Mouse (Mus musculus) lung, postnatal 10 days (tissue): ENCODE data around the gene Csnk2b.

Experiments used
- DNase-seq: peaks from one replicate; pipeline ENCODE4 v3.0.0; 2021

Csnk2b gene

DNA sequence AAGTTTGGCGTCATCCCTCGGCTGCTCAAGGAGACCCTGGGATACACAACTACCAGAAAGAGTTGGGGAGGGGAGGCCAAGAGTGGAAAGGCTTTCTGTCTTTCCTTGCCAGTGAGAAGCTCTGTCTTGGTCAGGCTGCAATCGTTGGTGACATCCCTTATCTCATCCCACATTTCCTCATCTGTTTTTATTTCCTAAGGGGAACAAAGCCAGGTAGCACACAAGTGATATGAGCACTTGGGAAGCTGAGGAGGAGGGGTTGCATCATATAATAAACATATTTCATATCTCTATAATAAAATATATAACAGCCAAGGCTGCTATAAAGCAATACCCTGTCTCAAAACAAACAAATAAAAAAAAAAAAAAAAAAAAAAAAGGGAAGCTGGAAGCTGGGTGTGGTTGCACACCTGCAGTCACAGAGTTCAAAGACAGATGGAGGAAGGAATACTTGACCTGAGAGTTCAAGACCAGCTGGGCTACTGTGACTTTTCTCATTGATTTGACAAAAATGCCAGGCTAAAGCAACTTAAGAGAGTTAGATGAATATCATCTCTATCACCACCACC lies 37.8 kb downstream of the Csnk2b start:
- no peak for DNase-seq

DNA sequence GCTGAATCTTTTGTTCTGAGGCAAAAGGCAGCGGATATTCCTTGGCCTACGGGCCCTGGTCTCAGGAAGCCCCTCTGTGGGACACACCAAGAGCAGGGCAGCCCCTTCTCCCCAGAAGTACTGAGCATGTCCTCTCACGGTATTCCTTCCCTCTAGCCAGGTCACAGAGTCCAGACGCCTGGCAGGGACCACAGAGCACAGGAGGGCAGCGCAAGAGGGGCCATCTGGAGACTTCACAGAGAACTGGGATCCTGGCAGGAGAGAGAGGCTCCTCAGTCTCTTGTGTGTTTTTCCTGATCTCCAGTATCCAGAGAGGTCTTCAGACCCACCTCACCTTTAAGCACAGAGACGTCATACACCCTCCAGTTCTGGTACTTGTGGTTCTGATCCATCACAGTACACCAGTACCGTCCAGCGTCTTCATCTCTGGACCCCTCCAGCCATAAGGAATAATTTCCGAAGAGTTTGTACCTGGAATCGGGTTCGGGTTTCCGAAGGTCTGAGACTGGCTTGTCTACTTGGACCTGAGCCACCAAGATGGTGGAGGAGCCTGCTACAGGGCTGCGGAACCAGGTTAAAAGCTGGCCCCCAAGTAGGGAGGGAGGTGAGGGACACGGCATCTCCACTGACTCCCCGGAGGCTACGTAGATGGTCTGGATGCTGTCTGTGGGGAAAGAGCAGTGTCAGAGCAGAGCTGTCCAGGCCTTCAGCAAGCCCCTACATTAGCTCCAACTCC lies 38.8 kb downstream of the Csnk2b start:
- DNase-seq: no peak

DNA sequence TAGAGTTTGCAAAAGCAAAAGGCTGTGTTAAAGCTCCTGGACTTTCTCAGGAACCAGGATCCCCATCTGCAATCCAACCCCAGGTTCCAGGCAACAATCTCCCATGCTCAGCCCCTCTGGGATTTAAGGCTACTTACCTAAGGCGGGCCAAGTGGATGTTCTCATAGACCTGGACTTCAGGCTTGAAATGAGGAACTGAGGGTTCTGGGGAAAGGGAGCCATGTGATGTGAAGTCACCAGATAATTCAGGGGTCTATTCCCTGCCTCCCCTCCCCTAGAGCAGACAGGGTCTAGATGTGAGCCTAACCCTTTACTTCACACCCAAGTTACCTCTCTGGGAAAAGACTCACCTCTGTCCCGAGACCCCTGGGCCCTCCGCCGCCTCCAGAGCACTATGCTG lies 41.1 kb downstream of the Csnk2b start:
- DNase-seq: no peak

DNA sequence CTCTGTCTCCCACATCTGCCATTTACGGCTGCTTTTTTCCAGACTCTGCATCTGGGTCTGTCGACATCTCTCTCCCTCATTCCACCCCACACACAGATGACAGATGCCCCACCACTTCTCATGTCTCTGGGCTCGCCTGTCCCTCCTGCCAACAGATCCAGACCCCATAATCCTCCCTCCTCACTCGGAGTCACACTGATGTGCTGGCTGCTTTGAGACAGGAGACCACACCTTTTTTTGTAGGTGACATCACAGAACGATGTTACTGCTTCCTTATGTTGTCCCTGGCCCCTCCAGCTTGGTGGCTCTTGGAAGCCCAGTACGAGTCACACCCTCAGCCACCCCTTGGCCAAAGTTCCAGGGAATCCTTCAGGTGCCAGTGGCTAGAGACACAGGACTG lies 41.6 kb downstream of the Csnk2b start:
- DNase-seq: no peak

DNA sequence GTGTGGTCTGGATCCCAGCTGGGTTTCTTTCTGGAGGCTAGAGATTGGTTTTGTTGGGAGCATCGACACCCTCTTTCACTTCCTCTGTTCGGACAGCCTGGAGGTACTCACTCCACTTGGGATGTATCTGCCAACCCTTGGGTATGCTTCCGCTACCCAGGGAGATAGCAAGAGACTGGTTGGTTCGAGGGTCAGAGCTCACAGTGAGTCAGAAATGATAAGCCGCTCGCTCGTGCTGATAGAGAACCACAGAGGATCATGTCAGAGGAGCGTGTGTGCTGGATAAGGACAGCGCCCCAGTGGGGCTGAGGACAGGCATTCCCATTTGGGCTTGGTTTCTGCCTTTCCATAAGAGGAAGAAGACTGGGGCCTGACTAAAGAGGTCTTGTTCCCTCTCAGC lies 42.1 kb downstream of the Csnk2b start:
- no peak for DNase-seq

DNA sequence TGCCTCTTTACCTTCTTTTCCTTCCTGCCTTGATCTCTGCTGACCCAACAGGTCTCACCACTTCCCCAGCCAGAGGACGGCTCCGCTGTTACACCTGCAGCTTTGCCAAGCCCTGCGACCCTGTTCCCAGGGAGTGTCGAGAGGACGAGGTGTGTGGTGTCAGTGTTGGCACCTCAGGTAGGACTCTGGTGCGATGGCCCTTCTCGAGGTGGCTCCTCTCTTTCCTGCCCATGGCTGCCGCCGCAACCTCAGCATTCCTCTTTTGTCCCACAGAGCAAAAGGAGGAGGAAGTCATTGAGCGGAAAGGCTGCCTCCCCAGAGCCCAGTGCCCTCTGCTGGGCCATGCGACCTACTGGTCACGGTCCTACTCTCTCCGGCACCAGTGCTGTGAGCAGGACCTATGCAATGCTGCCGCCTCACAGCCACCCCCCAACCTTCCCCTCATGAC lies 44.0 kb downstream of the Csnk2b start, which contains the start of gene Ly6g6d:
Ly6g6d (minus strand) TSS at position 280 of the 448 bp plus-strand sequence.
- DNase-seq: peak; percentile 82

DNA sequence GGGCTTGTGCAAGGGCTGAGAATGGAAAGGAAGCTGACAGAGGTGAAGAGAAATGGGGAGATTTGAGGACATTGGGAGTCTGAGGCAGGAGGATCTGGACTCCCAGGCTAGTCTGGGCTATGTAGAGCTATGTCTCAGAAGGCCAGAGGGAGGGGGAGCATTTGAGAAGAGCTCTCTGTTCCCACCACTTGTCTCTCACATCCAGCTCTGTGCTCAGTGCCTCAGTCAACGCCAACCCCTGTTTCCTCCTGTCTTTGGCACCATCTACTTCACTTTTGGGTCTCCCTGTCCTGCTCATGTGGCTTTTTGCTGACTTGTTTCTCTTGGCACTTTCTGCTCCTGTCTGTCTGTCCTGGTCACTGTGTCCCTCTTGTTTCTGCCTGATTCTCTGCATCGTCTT lies 44.6 kb downstream of the Csnk2b start:
- no peak for DNase-seq

DNA sequence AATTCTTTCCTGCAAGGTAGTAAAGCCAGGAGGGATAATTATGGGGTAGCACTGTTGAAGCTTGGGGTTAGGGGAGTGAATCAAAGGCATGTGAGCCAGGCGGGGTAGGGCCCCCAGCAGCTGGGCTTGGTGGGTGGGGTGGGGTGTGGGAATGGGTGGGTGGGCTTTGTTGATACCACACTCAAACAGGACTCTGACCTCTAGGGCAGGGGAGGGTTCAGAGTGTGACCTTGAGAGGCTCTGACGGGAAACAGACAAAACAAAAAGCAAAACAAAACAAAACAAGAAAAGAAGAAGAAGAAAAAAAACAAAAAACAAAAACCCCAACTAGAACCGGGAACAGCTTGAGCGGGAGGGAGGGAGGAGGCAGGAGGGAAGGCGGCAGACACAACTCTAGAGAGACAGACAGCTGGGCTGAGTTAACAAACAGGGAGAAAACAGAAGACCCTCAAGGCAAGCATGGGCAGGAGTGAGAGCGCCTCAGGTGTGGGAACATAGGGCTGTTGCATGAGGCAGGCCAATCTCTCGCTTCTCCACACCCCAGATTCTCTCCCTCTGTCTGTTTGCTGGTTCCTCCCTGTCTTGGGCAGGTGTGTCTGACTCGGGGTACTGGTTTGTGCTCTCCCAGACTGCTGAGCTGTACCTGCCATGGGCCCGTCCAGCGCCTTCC lies 45.2 kb downstream of the Csnk2b start, which contains the start of gene Ly6g6e:
Ly6g6e (plus strand) TSS at position 396 of the 670 bp plus-strand sequence.
- no peak for DNase-seq

DNA sequence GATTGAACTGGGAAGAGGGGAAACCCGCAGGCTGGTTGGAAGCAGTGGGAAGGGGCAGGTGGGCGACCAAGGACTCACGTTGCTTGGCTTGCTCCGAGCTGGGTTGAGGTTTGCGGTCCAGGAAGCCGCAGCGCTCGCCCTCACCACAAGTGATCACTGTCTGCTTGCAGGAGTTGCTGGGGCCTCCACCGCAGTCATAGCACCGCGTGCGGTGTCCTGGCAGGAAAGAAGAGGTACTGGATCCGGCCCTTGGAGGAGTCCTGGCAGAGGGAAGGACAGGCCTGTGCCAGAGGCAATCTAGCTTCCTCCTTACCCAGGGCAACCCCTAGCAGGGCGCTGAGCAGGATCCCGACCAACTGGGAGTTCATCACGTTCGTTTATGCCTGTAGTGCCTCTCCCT lies 47.8 kb downstream of the Csnk2b start:
- no peak for DNase-seq

DNA sequence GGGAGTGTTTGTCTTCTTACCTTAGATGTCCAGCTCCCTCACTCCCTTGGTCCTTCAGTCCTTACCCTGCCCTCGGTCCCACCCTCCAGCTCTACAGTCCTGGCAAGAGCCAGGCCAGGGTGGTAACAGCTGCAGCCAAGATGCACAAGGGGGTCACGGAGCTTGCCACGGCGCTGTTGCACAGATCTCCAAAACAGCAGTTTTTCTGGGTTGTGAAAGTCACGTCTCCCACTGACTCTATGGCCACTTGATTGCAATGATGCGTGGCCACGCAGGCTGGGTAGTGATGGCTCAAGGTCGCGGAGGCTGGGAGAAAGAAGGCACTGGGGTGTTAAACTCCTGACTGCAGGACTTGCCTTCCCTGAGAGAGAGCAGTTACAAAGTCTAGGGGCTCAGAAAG lies 50.4 kb downstream of the Csnk2b start:
- no peak for DNase-seq

DNA sequence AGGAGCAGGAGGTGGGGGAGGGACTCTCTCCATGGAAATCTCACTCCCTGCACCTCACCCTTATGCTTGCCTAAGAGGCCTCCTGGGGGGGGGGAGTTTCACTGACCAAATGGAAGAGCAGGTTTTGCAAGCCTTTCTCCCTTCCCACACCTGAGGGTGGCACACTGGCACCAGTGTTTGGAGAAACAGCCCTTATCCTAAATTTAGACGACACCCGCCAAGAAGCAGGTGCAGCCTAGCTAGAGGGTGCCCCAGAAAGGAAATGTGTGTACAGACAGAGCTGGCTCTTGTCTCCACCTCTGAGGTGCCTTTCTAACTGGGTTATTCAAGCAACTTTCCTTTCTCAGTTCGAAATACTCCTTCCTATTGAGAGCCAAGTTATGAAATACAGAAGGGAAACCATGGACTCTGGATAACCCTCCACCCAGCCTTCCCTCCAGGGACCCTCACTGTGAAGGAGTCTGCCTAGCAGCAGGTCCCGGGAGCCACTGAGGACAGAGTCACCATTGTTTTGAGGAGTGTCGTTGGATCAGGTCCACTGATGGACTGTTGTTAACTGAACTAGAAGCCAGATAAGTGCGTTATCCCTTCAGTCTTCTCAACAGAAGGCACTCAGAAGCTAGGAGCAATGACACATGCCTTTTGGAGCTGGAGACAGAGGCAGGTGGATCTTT lies 51.2 kb downstream of the Csnk2b start:
- peak; percentile 55 for DNase-seq

DNA sequence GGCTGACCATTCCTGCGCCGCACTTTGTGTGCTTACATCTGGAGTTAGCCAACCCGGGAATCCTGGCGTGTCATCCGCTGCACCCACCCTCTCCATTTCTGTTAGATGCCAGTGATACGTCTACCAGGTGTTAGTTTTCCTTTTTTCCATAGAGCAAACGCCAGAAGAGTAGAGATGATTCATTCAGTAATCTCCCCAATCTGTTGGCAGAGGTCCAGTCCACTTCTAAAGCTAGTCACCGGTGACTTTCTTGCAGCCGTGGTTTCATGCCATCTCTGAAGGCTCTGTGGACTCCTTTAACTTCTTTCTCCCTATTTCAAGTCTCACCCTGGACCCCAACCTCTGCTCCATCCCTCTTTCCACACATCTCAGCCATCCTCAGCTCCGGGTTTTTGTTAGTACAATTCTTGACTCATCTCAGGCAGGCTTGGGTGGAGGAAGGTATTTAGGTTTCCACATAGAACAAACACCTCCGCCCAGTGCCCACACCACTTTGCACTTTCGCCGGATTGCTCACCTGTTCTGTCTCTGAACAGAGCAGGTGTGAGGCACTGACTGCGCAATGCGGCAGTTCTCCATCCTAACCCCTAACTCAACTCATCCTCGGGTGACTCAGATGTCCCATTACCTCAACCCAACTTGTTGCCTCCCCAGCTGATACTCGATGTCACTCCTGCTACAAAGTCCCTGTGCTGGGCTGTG lies 53.5 kb downstream of the Csnk2b start:
- DNase-seq: no peak
